Mouse (Mus musculus) kidney, adult 2 months (tissue): ENCODE results near the gene Naa38.
A peak's percentile ranks its signal among the peaks of the same experiment; 100 is the strongest.

ENCODE experiments used
- CTCF ChIP-seq: fragments of 200-500 bp; conservative IDR thresholded peaks from 2 replicates; pipeline ENCODE4 v1.5.1; 2011; ENCODE audit warnings: low read depth, mild to moderate bottlenecking, control low read depth, low read length, moderate library complexity, mixed read lengths; ENCODE audit not compliant: insufficient read depth, insufficient read length
- POLR2A ChIP-seq: fragments of 200-500 bp; IDR thresholded peaks from one replicate; pipeline ENCODE4 v1.6.1; 2011; ENCODE audit warnings: low read depth, low read length, control low read depth

DNA sequence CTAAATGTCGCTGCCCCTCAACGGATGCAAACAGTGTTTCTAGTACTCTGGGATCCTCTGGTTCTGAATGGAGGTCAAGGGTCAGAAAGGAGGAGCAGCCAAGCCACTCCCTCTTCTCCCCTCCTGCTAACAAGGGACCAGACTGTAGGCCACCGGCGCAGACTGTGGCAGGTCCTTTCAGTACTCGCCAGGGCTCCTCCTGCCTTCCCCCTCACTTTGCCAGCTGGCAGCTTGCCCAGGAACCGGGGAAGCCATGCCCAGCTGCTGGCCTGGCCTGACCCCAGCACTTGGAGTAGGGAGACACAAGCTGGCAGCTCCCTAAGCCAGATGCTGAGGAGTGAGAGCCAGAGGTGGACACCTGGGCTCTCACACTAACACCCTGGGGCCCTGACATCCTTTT is 30.4 kb upstream of the Naa38 start:
- no peak for TF ChIP-seq POLR2A
- 0 out of 2 replicates have a peak, but pooled peaks have one; percentile 0 for TF ChIP-seq CTCF
